Mouse (Mus musculus): Measurements from ENCODE around the gene Tmem262.

Tmem262 gene

DNA sequence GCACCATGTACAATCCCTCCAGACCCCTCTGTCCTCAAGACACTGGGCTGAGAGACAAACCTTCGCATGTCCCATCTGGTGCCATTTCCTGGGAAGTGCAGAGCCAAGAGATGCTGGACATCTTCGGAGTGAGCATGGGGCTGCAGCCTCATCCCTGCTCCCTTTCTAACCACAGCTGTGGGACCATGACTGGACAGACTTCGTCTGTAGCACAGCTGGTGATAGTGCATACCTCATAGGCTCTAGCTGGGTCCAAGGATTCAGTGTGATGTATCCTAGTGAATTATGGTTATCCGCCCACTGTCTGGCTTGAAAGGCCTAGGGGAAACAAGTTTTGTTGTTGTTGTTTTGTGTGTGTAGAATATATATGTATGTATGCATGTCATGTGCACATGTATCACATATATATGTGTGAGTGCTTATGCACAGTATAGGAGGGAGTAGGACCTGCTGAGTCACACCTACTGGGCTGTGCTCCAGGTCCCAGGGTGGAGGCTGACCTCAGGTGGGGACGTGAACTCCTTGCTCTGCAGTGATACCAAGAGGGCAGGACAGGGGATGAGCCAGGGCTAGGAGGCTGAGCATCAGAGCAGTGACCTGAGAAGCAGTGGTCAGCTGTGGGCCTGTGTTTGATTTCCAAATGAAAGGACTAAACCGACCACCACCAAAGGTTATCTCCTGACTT lies 22.5 kb downstream of the Tmem262 start:
- DNase-seq, result no peak

GRCm38 (mm10) chr19:6104476-6104875 lies 24.6 kb downstream of the Tmem262 start:
- no peak for DNase-seq

- no peak for DNase-seq
Observed at GRCm38 (mm10) chr19:6105586-6105985, 25.8 kb downstream of the Tmem262 start, which contains the start of gene Naaladl1. Gene Naaladl1 (plus strand): TSS chr19:6105782.

DNA sequence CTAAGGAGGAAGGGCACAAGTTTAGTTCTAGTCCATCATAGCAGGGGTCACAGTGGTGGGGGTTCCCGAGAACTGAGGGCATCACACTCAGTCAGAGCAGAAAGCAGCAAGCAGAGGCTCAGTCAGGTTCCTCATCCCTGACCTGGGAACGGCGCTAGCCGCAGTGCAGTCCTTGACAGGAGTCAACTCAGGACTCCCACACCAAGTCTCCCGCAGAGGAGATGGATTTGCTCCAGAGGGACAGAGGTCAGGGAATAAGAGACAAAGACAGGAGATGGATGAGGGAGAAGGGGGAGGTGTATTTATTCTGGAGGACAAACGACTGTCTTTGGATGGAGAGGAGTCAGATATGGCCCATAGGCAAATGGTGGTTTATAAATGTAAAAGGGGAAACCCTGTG lies 33.3 kb downstream of the Tmem262 start:
- DNase-seq, result no peak

- DNase-seq, result peak; percentile 58
Observed at GRCm38 (mm10) chr19:6116113-6116850, 36.4 kb downstream of the Tmem262 start.

DNA sequence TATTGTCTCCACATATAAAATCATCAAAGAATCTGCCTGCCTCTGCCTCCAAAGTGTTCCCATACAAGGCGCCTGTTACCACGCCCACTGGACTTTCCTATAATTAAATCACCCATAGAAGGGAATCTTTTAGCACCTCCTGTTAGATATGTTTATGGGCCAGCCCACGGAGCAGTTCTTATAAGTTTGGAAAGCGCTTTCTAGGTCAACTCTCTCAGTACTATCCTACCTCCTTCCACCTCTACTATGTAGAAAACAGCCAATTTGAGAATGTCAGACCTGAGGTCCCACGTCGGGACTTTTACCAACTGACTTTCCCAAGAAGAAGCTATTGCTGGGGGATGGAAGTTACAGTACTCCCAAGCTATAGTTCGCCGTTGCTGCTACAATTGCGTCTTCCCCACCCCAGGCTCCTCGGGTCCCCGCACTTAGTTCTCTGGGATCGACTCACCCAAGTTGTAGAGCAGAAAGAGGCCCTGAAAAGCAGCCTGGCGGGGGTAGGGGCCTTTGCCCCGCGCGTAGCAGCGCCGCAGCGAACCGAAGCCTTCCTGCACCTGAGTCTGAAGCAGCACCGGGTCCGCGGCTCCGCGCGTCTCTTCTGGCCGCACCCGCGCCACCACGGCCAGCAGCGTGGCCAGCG lies 37.6 kb downstream of the Tmem262 start:
- no peak for DNase-seq

GRCm38 (mm10) chr19:6117986-6118676 lies 38.3 kb downstream of the Tmem262 start, which contains the start of gene Sac3d1:
Gene Sac3d1 (minus strand): TSS chr19:6118650.
- DNase-seq, result peak; percentile 86

DNA sequence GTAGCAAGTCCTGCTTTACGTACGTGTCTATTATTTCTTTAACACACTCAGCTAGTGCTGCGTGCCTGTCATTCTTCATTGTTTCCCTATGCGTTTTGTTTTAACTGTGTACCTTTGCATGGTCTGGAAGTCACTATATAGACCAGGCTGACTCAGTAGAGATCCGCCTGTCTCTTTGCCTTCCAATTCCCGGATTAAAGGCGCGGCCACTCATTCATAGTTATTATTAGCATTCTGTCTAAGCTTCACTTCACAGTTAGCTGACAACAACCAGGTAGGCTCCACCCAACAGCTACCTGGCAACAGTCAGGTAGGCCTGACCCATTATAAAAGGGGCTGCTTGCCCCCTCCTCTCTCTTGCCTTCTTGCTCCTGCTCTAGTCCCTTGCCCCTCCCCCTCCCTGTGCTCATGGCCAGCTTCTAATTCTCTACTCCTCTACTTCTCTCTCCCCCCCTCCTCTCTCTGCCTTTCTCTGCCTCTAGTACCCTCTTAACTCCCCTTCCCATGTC lies 38.9 kb downstream of the Tmem262 start:
- peak; percentile 66 for DNase-seq

- DNase-seq, result no peak
Observed at GRCm38 (mm10) chr19:6121761-6122160, 41.9 kb downstream of the Tmem262 start.

DNA sequence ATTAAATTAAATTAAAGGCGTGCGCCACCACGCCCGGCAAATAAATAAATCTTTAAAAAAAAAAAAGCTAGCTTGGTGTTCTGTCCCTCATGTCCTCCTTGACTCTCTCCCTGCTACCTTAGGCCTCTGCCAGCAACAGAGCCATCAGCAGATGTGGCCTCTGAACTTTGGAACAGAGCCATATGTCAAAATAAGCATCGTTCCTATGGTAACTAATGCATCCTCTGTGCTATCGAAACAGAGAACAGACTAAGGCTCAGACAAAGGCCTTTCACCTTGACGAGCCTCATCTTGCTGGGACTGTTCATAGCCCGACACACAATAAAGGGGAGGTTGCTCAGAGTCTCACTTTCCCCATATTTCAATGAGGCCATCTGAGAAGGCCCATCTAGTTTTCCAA lies 43.5 kb downstream of the Tmem262 start:
- peak; percentile 30 for DNase-seq

- no peak for DNase-seq
Observed at GRCm38 (mm10) chr19:6124898-6125297, 45.1 kb downstream of the Tmem262 start.

- no peak for DNase-seq
Observed at GRCm38 (mm10) chr19:6126289-6126688, 46.5 kb downstream of the Tmem262 start.

DNA sequence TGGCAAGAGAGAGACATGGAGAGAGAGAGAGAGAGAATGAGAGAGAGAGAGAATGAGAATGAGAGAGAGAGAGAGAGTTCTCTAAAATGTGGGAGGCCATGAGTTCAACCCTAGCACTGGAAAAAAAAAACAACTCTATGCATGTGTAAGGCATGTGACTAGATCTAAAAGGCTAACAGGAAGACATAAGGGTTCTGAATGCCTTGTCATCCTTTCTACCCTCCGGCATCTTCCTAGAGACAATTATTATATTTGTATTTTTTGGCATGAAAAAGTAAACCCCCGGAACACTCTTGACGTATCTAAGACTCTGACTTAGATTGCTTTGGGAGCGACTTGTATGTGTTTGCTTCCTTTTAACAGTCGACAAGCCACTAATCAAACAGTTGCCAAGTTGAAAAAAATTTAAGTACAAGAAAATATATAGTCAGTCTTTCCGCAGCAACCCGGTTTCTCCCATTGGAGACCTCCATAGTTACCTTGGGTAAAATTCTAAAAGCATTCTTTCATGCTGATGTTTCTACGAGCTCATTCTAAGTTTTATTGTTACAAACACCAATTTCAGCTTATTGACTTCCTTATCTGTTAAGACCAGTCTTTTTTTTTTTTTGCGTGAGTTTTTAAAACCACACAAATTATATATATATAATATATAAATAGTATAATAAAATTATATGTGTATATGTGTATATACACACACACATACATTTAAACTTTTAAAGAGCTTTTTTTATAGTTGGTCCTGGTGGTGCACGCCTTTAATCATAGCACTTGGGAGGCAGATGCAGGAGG lies 47.2 kb downstream of the Tmem262 start:
- DNase-seq, result no peak

- peak; percentile 98 for DNase-seq
Observed at GRCm38 (mm10) chr19:6127760-6128341, 48.0 kb downstream of the Tmem262 start, which contains the start of gene Snx15. Gene Snx15 (minus strand): TSS chr19:6128304.
